Mouse (Mus musculus) ovary, adult 18-20 months (tissue): ENCODE measurements around the gene Gm20532.

Experiments used
- DNase-seq: peaks from one replicate; pipeline ENCODE4 v3.0.0; 2022; ENCODE audit warnings: low spot score, mixed read lengths

The Gm20532 gene

DNA sequence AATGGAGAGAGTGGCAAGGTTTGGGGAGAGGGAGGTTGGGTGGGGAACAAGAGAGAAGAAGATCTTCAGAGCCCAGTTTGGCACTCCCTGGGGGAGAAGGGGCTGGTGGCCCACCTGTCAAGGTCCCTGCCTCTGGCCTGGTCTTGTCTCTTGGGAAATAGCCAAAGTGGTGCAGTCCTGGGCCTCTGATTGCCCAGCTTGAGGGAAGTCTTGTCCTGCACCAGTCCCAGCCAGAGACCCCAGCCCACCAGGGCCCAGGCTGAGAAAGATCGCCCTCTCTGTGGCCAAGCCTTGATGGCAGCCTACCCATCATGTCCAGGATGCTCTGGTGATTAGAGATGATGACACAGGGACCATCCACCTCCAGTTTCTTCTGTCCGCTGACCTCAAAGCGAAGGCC, 10.5 kb downstream of the Gm20532 start:
- no peak for DNase-seq

DNA sequence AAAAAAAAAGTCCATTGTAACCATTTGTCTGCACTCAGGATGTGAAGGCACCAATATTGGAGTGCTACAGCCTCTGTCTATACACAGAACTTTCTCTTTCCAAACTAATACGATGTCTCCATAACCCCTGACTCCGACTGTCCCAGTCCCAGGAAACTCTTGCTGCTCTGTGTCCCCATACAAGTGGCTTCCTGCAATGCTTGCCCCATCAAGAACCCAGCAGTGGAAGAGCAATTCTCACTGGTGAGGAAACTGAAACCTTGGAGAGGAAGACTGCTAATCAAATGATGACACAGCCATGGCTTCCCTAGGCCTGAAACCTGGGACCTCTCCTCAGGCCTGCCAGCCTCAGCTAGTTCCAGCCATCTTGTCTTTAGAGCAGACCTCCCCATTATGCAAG, 11.4 kb downstream of the Gm20532 start:
- DNase-seq, result no peak

DNA sequence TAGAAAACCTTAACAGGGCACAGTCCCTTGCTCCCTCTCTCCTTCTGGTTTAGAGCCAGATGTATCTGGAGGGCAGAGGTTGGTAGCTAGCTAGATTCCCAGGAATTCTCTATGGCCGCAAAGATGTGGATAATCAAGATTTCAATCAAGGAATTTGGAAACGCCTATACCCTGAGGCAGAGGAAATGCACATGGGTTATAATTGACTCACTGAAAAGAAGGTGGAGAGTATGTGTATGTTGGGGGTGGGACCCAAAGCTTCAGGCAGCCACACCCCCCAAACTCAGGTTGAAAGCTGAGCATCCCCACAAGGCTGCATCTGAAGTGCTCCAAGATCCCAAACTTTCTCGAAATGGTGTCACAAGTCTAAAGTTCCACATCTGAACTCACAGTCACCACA, 12.0 kb downstream of the Gm20532 start:
- DNase-seq, result no peak

DNA sequence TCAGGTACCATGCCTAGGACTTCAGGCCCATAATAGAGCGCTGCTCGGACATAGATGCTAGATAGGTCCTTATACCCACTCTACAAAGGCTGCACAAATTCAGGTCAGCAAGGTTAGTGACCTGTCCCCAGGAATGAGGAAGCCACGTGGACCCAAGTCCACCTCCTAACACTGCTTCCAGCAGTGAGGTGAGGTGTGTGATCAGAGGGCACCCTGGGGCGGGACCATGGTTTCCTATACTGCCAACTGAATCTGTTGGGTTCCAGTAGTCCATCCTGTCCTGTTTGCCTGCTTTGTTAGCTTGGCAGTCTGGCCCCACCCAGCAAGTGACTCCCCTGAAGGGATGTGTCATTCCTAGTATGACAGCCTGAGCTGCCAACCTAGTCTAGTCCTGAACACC, 13.5 kb downstream of the Gm20532 start:
- no peak for DNase-seq

DNA sequence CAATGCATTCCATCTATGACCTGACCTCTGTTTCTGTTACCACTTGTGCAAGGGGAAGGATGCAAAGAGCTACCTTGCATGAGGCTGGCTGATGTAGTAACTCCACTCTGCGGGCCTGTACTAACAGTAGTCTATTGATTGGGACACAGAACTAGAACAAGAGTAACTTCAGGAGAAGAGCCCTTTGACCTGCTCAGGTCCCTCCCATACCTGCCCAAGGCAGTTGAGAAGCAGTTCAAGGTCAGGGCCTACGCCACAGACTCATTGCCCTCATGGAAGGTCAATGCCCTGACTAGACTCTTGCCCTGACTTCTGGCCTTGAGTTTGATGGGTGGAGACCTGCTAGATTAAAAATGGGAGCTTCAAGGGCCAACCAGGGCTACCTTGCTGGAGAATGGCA, 14.2 kb downstream of the Gm20532 start:
- no peak for DNase-seq

DNA sequence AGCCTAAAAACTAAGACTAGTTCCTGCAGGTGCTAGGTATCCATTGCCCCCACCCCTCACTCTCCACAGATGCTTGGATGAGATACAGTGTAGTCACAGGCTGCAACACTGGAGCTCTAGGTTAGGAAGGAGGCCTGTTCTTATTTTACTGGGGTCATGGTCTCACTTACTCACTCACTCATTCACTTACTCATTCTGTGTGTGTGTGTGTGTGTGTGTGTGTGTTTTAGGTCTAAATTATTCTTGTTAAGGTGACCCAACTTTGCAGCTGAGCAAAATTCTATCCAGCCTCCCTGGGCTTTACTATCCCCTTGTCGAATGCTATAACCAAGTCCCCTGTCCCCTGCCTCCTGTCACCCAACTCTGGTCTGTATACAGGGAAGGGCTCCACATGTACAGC, 15.2 kb downstream of the Gm20532 start:
- DNase-seq, result no peak

DNA sequence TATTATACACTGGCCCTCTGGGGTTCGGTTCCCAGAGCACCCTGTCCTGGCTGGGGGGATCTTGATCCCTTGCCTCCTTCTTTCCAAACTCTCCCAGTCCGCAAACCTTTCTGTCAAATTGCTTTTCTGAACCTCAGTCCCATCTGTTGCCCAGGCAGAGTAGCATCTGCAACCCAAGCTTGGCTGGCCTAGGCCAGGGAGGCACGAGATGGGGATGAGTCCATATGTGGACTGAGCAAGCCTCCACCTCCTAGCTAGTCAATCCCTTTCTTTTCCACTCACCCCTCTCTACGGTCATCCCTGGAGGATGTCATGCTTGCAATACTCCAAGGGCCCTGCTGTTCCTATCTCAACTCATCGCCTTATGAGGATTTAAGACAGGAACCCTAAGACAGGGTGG, 16.2 kb downstream of the Gm20532 start:
- no peak for DNase-seq

DNA sequence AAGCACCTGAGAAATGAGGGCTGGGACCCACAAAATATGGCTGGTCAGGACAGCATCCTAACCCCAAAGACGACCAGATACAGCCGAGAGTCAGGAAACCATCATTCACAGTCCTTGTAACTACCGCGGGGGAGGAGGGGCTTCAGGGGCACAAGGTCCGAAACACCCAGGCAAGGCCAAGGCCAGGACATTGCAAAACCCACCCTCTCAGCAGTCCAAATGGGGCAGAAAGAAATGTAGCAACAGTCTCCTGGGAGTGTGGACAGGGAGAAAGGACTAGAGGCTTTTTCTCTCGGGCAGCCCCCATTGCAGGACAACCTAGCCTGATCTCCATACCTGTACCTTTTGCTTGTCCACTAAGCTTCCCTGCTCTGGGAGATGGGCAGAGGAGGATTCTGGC, 16.7 kb downstream of the Gm20532 start:
- DNase-seq, result no peak

DNA sequence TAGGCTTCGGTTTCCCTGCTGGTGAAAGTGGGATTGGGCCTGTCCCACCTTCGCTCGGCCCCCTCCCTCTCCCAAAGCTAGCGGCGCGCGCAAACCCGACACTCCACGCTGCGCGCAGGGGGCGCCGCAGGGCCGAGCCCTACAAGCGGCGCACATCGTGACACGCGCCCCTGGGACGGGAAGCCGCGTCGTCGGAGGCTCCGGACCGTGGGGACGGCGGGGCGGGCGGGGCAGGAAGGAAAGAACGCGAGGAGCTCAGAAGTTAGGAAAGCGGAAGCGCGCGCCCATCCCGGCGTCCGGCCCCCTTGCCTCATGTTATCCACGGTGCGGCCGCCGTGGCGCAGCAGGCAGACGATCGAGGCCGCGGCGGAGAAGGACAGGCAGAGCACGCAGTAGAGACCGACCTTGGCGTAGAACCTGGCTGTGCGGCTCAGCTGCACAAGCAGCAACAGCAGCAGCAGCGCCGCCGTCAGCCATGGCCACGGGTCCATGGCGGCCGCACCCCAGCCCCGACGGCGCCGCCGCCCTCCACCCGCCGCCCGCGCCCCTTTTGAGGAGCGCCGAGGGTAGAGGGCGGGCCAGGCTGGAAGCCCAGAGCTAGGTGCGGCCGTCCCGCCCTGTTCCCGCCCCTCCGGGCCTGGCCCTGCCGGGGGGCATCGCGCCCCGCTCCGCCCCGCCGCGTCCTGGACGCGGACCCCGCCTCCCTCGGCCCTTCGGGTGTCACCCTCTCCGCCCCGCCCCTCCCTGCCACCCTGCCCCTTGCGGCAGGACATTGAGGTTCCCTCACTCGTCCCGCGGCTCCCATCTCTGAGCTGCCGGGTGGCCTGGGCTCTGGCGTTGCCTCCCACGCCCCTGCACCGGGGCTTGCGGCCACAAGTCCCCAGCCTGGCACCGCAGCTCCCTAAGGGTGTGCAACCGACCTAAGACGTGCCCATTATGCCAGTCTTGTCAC, 17.6 kb downstream of the Gm20532 start, which contains the start of gene Agpat2:
Gene Agpat2 (minus strand): TSS at position 698 of the 952 bp plus-strand sequence.
- peak; percentile 83 for DNase-seq

DNA sequence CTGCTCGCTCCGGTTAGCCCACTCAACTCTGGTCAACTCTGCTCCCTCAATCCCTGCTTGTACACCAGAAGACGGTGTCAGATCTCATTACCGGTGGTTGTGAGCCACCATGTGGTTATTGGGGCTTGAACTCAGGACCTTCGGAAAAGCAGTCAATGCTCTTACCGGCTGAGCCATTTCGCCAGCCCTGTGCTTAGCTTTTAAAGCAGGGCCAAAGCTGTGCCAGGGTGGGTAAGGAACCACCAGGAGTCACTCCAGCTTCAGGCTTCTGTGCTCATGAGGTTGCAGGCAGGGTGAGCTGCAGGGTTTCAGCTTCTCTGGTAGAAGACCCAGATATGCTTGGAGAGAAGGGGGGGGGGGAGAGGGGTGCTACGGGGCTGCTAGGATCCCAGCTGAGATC, 18.9 kb downstream of the Gm20532 start:
- DNase-seq, result no peak

DNA sequence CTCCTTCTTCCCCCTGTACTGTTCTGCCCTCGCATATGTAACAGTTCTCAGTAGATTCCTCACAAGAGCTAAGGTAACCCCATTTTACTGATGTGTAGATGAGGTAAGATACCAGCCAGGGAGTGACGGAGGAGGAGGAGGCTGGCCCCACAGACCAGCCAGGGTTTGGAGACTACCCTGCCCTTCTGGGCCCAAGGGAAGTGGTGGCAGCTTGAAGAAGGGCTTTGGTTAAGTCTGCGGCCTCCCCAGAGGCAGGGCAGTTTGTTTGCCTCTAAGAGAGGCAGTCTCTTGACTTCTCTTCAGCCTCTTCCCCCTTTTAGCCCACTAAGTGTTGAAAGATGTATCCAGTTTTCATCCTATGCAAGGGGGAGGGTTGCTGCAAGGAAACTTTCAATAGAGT, 20.1 kb downstream of the Gm20532 start:
- DNase-seq, result no peak

DNA sequence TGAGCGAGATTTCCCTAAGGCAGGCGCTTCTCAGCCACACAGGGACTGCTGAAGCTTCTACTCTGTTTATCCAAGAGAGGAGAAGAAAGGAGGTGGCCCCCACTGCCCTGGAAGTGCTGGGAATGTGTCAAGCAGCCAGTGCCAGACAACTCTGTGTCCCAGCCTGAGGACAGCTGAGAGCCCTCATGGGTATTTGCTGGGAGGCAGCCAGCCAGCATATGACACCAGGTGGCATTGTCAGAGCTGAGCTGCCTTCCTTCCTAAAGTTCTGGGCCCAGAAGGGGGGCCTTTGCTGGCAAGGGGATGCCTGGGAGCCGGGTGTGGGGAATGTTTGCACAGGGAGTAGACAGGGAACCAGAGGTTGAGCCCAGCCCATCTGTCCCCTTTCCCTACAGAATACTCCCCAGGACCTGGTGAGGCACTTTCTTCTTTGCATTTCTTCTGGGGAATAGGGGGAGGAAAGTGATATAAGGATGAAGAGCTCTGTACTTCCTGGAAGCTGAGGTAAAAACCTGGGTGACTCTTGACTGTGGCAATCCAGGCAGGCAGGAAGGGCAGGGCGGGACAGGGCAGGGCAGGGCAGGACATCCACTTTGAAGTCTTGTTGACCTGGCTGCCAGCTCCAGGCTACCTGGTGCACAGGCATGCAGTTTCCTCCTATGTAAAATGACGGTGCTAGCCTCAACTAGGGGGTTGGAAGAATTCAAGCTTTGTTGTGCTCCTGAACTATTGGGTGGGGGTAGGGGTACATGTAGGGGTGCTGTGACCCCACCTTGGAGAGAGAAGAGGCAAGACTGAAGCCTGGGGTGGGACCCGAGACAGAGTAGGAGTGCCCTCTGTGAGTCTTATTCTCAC, 20.8 kb downstream of the Gm20532 start:
- no peak for DNase-seq

DNA sequence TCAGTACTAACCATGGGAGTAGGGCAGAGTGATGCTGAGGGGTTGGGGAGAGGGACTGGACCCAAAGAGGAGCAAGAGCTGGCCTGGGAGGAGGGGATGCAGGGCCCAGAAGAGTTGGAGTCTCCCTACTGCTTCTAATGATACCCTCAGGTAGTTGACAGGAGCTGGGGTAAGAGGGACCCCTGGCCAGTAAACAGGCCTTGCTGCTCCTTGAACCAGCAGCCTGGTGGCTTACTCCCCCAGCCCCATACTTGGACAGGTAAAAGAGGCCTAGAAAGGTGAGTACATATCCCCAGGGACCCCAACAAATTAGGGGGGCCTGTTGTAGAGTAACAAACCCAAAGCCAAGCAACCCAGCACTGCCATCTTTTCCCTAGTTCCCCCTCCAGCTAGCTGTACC, 22.3 kb downstream of the Gm20532 start:
- DNase-seq, result no peak

DNA sequence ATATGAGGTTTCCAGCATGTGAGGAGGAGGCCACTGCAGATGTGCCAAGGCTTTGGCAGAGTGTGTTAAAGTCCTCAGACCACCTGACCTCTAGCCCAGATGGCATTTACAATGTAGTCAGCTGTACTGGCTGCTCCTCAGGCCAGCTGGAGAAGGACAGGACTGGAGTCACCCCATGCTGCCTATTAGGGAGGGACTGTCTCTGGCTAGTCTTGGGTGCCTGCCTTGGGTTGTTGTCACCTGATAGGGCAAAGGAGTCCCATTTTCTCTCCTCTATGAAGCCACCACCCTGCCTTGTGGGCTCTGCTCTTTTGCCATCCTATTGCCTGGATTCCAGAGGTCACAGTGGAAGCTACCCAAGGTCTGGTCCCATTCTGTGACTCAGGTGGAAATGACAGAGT, 22.8 kb downstream of the Gm20532 start:
- DNase-seq, result no peak

DNA sequence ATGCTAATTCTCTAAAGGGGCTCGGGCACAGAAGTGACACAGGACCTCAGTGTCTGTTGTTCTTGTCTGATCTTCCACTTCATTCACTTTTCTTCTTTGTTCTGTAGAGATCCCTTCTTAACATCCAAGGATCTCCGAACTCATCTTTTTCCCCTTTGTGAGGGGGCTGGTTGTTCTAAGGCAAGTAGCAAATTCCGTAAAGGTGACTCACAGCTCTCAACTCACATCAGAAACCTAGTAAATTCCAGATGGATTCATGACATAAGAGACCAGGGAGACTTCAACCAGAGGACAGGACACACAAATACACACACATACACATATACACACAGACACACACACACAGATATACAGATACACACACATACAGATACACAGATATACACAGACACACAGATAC, 24.1 kb downstream of the Gm20532 start:
- no peak for DNase-seq

DNA sequence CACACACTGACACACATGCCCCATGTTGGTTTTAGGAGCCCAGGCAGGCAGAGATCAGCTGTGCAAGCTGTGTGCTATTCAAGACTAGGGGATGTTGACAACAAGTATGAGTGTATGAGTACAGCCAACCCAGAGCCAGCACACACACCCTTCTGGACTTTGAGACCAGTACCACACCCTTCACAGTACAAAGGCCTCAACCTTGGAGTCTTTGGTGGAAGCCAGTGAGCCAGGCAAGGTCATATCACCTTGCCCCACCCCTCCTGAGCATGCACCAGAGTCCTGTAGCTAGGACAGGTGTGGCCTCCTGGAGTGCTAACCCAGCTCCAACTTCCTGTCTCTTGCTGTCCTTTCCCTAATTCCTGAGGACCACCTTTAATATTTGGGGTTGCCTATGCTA, 24.6 kb downstream of the Gm20532 start:
- no peak for DNase-seq

DNA sequence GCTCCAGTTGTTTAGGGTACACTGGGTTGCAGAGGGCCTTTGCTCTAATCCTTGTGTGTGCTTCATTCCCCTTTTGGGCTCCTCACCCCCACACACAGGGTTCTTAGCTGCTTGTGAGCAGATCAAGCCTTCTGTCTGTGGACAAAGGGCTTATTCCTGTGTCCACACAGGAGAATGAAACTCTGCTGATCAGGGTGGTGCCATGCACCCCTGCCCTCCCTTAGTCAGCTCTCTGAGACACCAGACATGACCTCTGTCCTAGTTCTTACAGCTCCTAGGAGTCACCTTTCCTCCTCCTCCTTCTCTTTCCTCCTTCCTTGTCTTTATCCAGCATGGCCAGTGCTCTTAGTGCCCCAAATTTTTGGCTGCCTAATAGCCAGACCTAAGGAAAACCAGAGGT, 25.5 kb downstream of the Gm20532 start:
- no peak for DNase-seq

DNA sequence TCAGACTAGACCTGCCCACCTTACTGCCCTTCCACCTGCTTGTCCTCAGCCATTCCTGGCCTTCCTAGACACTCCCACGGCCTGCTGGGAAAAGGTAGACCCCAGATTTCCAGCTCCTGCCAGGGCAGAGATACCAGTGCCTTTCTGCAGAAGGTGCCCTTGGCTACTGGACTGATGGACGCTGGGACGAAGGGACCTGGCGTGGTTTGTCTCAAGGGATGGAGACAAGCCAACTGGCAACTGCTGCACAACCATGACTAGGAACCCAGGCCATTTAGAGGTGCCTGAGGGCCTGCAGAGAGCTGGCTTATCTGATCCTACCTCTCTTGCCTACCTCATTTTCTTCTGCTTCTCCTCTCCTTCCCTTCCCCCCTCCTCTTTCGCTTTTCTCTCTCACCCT, 28.5 kb downstream of the Gm20532 start:
- no peak for DNase-seq

DNA sequence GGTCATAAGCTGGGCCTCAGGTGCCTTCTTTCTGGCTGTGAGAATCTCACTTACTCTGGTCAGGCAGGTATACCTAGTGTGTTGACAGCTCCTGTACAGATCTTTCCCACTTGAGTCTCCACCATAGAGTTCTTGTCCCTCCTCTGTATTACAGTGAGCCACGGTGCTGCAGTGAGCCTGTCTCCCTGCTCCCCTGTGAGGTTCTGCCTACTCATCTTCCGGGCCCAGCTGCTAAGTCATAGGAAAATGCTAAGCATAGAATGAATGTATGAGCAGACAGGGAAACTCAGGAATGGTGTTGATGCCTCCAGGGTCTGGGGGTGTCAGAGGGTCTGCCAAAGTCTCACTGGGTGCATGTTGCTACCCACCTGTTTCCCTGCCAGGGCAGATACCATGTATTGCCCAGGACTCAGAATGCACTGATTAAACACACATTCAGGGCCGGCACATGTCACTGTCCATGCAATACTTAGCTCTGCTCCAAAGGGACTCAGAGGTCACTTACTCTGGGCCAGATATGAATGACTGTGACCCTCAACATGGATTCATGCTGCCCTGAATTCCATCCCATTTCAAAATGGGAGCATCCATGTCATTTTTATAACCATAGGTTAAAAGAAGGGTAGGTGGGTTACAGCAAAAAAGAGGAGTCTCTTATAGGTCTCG, 29.2 kb downstream of the Gm20532 start:
- no peak for DNase-seq

DNA sequence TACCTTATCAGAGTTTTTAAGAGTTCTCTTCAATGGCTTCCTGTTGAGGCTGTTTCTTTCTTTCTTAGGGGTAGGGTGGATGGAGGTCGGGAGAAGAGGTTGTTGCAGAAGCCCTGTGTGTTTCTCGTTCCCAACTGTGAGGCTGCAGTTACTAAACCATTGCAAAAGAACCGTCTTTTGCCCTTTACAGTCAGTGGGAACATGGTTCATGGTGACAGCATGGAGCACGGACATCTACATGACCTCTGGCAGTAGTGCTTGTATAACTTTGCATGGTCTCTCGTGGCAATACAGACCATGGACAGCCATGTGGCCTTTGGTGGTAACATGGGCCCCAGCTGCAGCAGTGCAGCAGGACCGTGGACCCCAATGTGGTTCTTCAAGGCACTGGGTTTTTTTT, 30.9 kb downstream of the Gm20532 start:
- no peak for DNase-seq

DNA sequence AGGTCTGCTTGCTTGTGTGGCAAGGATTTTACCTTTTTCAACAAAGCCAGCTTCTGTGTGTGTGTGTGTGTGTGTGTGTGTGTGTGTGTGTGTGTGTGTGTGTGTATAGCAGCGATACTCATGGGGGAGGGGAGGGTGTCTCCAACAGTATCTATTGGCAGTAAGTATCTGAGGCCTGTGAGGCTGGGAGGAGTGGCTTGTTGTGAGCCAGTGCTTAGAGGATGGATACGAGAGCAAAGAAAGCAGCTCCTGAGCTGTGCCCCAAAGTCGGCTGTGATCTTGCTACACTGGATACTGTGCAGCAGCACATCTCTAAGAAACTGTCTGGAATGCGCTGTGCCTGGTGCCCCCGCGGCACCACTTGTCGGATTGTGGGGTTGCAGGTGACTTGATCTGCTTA, 31.5 kb downstream of the Gm20532 start:
- DNase-seq, result no peak

DNA sequence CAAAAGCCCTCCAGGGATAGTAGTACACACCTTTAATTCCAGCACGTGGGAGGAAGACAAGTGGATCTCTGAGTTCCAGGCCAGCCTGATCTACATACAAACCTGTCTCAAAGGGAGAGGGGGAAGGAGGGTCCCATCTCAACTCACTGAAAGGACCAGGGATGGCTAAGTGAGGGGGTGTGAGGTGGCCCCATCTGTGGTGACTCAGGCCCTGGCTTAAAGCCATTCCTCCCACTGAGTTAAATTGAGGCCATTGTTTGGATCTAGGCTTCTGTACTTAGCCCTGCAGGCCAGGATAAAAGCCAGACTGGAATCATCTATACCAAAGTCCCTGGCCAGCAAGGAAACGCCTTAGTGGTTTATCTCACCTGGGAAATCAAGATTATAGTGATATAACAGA, 34.8 kb downstream of the Gm20532 start:
- no peak for DNase-seq

DNA sequence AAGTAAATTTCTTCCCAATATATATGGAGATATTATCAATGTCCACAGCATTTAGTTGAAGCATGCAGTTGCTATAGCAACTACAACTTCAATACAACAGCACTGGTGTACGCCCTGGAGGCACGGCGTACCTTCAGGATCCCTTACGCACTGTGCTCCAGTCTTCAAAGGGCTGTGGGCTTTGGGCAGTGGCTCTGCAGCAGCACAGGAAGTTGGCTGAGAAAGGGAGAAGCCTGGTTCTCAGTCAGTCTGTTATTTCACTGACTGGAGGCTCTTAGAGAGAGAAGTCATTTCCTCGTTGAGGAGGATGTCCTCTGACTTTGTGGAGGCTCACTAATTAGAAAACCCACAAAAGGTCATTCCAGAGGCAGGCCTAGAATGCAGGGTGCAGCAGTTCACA, 36.5 kb downstream of the Gm20532 start:
- no peak for DNase-seq
